In genomic region chr19:42315914-42316313, GRCm38 (mm10) we compare ENCODE assay signal across 8 mouse cellular contexts.
DNase-seq lines count a peak whose midpoint lies in the region; ATAC-seq and TF ChIP-seq lines count a peak whose summit lies in the region.

No protein-coding gene starts in this region.

- H3K27ac ChIP-seq in hindbrain, embryonic 15.5 days (replicated peaks): peak overlapping the region; percentile 71

- H3K9me3 ChIP-seq in hindbrain, embryonic 15.5 days: no peaks in the 10 kb centered on the region

- peaks cover 62% of the 10 kb centered on the region for H3K27me3 ChIP-seq in Patski
- no peaks in the 10 kb centered on the region for H3K27me3 ChIP-seq in hindbrain, embryonic 15.5 days

- CTCF ChIA-PET in Patski (lab: Charles Lee): interaction anchor here (0.6 to 2.5 kb wide), 32 partner anchors 9 to 1080 kb away, joined by 3 to 28 read pairs (median 3); no protein-coding TSS in a partner anchor

- H3K4me1 ChIP-seq in hindbrain, embryonic 15.5 days (replicated peaks): peaks cover 57% of the 10 kb centered on the region

- TF ChIP-seq CTCF in Patski (IDR thresholded peaks at IDR 0.05): peak; percentile 98

- H3K9ac ChIP-seq in hindbrain, embryonic 15.5 days: no peak overlapping the region

- peak; percentile 76 for ATAC-seq in Patski
- peak; percentile 61 for ATAC-seq in hindbrain, embryonic 15.5 days (ENCODE audit: low FRiP score, low read depth)
- ATAC-seq in megakaryocyte-erythroid progenitor cell, adult 5-6 weeks (replicated peaks; ENCODE audit: low FRiP score, low TSS enrichment, poor library complexity, severe bottlenecking): peak; percentile 82

- no peak overlapping the region for H3K4me2 ChIP-seq in hindbrain, embryonic 15.5 days

- in situ Hi-C loops in Patski (cut with MboI; ENCODE audit: low pct_unique_long_range_greater_than_20kb): loop anchor here (5.0 to 10.0 kb wide), 3 partner anchors 111 to 429 kb away; no protein-coding TSS in a partner anchor

- H3K36me3 ChIP-seq in hindbrain, embryonic 15.5 days: no peaks in the 10 kb centered on the region

- DNase-seq in Patski (ENCODE audit: low read depth, low spot score): peak; percentile 27
- DNase-seq in cerebellum, adult 8-10 months: peak; percentile 69
- peak; percentile 78 to 97 for DNase-seq in frontal cortex, adult 2 months (ENCODE audit: extremely low spot score in 1 of 2, low spot score in 1 of 2)
- peak; percentile 88 for DNase-seq in layer of hippocampus, postnatal 36 days
- peak; percentile 73 to 79 for DNase-seq in right cerebral cortex, postnatal 36 days (ENCODE audit: low spot score in 2 of 2)
- DNase-seq in yolk sac, embryonic 10.5 days (ENCODE audit: low spot score): peak; percentile 43

- POLR2A ChIA-PET in Patski (lab: Charles Lee): interaction anchor here (0.6 to 1.1 kb wide), 2 partner anchors 114 to 198 kb away, joined by 3 read pairs; no protein-coding TSS in a partner anchor

- 5% methylated on average over 1 of the region's 1 CpGs for WGBS in hindbrain, embryonic 15.5 days

- no peak overlapping the region for H3K4me3 ChIP-seq in hindbrain, embryonic 15.5 days

Comparison
In these comparisons a context has a peak if more than half of its experiments do, and no peak if none do; other contexts are left out.
1. DNase-seq: peak in every context shown above with its lines; median percentile 88 in layer of hippocampus, postnatal 36 days; 88 in frontal cortex, adult 2 months; 76 in right cerebral cortex, postnatal 36 days; 69 in cerebellum, adult 8-10 months; 43 in yolk sac, embryonic 10.5 days; 27 in Patski.